Mouse (Mus musculus) heart, embryonic 14.5 days (tissue): ENCODE measurements at regions not wholly inside any gene's neighbourhood (a gene's known extent, or its start where the extent isn't known, plus 50 kb on each side); places are given as distances from the start of the nearest gene placed in this dataset.

Experiments
- ATAC-seq: fragments of 200-750 bp; cut with Nextera tagmentation; 2 replicates; pipeline ENCODE4 v1.8.0; 2017; ENCODE audit warnings: low read depth, moderate TSS enrichment; ENCODE audit not compliant: insufficient number of reproducible peaks, insufficient read depth, low FRiP score
- H3K27ac ChIP-seq, 2 experiments: fragments of 200-500 bp in 1 of 2; fragments of 300-500 bp in 1 of 2; sonication (generic) in 1 of 2; replicated peaks in 1 of 2; 2 replicates each; pipeline ENCODE4 v1.5.1; 2012 to 2014; ENCODE audit warnings: low read depth in 2 of 2, low read length in 2 of 2, control low read depth in 1 of 2, mild to moderate bottlenecking in 1 of 2, mixed read lengths in 1 of 2; ENCODE audit not compliant: control insufficient read depth in 1 of 2, insufficient read depth in 1 of 2
- H3K27me3 ChIP-seq: fragments of 300-500 bp; sonication (generic); 2 replicates; pipeline ENCODE4 v1.6.1; 2014; ENCODE audit warnings: mild to moderate bottlenecking, low read length, control low read depth; ENCODE audit not compliant: control insufficient read depth, insufficient read depth
- H3K36me3 ChIP-seq: fragments of 300-500 bp; sonication (generic); 2 replicates; pipeline ENCODE4 v1.6.1; 2014; ENCODE audit warnings: mild to moderate bottlenecking, control low read depth, low read length, mixed read lengths; ENCODE audit not compliant: control insufficient read depth, insufficient read depth
- H3K4me1 ChIP-seq, 2 experiments: fragments of 200-500 bp in 1 of 2; fragments of 300-500 bp in 1 of 2; sonication (generic) in 1 of 2; 2 replicates each; pipeline ENCODE4 v1.6.1; 2012 to 2014; ENCODE audit warnings: low read length in 2 of 2, control low read depth in 1 of 2, mixed read lengths in 1 of 2; ENCODE audit not compliant: control insufficient read depth in 2 of 2, insufficient read depth in 2 of 2
- H3K4me2 ChIP-seq: fragments of 300-500 bp; sonication (generic); 2 replicates; pipeline ENCODE4 v1.6.1; 2014; ENCODE audit warnings: mild to moderate bottlenecking, low read length
- H3K4me3 ChIP-seq, 2 experiments: fragments of 200-500 bp in 1 of 2; fragments of 300-500 bp in 1 of 2; sonication (generic) in 1 of 2; 2 replicates each; pipeline ENCODE4 v1.5.1; 2012 to 2014; ENCODE audit warnings: low read length in 2 of 2, mild to moderate bottlenecking in 2 of 2, control low read depth in 1 of 2, low read depth in 1 of 2, moderate library complexity in 1 of 2; ENCODE audit not compliant: control insufficient read depth in 1 of 2, insufficient read depth in 1 of 2
- H3K9ac ChIP-seq: fragments of 300-500 bp; sonication (generic); 2 replicates; pipeline ENCODE4 v1.6.1; 2014; ENCODE audit warnings: mild to moderate bottlenecking, low read length
- H3K9me3 ChIP-seq: fragments of 300-500 bp; sonication (generic); 2 replicates; pipeline ENCODE4 v1.6.1; 2016; ENCODE audit warnings: low read length, control low read depth; ENCODE audit not compliant: control insufficient read depth
- WGBS: fragments of 180-500 bp; shearing (Covaris S2); extraction: QIAGEN DNeasy Blood & Tissue Kit; methylation state at CpG from one replicate; pipeline ENCODE4 v1.1.7; 2014; 5-methylcytosine and 5-hydroxymethylcytosine counted together

DNA sequence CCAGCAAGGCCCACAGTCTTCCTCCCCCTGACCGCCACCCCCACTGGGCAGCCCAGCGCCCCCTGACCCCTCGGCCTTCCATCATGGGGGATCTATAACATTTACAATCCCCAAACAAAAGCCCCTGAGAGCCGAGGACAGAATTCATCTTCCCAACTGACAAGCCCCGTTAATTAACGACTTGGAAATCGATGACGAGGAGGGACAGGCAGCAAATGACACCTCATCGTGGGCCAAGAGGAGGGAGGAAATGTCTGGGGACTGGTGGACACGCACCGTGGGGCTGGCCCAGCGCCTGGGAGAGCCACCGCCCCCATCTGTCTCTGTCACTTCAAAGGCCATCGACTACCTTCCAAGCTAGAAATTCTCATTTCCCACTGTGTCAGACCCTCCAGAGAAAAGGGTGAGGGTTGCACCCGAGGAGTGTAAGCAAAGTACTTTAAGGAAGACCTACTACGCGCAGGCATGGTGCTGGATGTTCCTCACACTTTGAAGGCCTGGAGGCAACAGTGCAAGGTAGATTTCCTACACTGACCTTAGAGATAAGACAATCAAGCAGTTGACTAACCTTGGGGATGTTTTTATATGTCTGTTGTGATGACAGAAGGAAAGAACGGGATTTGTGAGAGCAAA lies 146.4 kb downstream of the Mrm1 start:
- Histone ChIP-seq H3K4me1 (no peaks in the 10 kb centered on the region), H3K9ac (no peak overlapping the region), H3K27me3 (0 out of 2 replicates have a peak, but pooled peaks cover 9% of the 10 kb centered on the region), H3K27ac (no peak overlapping the region), H3K9me3 (no peaks in the 10 kb centered on the region), H3K4me2 (no peak overlapping the region), H3K36me3 (no peaks in the 10 kb centered on the region), H3K4me3 (no peak overlapping the region)
- 70% methylated on average over 18 of the region's 18 CpGs for WGBS
- no peak for ATAC-seq

GRCm38 (mm10) chr11:84671585-84671984 lies 146.2 kb upstream of the Lhx1 start:
- Histone ChIP-seq H3K9ac (no peak overlapping the region), H3K4me1 (no peaks in the 10 kb centered on the region), H3K9me3 (no peaks in the 10 kb centered on the region), H3K36me3 (no peaks in the 10 kb centered on the region), H3K27ac (no peak overlapping the region), H3K4me2 (no peak overlapping the region), H3K4me3 (no peak overlapping the region), H3K27me3 (0 out of 2 replicates have a peak, but pooled peaks cover 3% of the 10 kb centered on the region)
- 77% methylated on average over 6 of the region's 6 CpGs for WGBS
- ATAC-seq, result no peak

- Histone ChIP-seq H3K27me3 (no peaks in the 10 kb centered on the region), H3K9ac (no peak overlapping the region), H3K4me1 (no peaks in the 10 kb centered on the region), H3K36me3 (no peaks in the 10 kb centered on the region), H3K4me3 (no peak overlapping the region), H3K9me3 (no peaks in the 10 kb centered on the region), H3K4me2 (no peak overlapping the region), H3K27ac (no peak overlapping the region)
- 63% methylated on average over 4 of the region's 4 CpGs for WGBS
- ATAC-seq, result no peak
These were observed 142.4 kb upstream of the Lhx1 start for GRCm38 (mm10) chr11:84667711-84668110.

DNA sequence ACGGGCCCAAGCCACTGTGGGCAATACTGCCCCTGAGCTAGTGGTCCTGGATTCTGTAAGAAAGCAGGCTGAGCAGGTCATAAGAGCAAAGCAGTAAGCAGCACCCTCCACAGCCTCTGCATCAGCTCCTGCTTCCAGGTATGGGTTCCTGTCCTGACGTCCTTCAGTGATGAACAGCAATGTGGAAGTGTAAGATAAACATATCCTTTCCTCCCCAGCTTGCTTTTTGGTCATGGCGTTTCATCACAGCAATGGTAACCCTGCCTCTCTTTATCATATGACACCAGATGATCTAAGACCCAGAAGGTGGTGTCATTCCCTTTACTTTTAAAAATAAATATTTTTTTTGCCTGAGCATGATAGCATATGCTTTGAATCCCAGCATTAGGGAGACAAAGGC lies 138.9 kb upstream of the Lhx1 start:
- Histone ChIP-seq H3K9ac (no peak overlapping the region), H3K27me3 (no peaks in the 10 kb centered on the region), H3K4me2 (no peak overlapping the region), H3K27ac (no peak overlapping the region), H3K4me1 (no peaks in the 10 kb centered on the region), H3K9me3 (no peaks in the 10 kb centered on the region), H3K36me3 (no peaks in the 10 kb centered on the region), H3K4me3 (no peak overlapping the region)
- WGBS, result 54% methylated on average over 3 of the region's 3 CpGs
- ATAC-seq, result no peak

GRCm38 (mm10) chr11:84661981-84662380 lies 136.6 kb upstream of the Lhx1 start:
- Histone ChIP-seq H3K4me3 (no peak overlapping the region), H3K4me1 (no peaks in the 10 kb centered on the region), H3K9ac (no peak overlapping the region), H3K9me3 (no peaks in the 10 kb centered on the region), H3K36me3 (no peaks in the 10 kb centered on the region), H3K27me3 (no peaks in the 10 kb centered on the region), H3K4me2 (no peak overlapping the region), H3K27ac (no peak overlapping the region)
- 10% methylated on average over 7 of the region's 7 CpGs for WGBS
- no peak for ATAC-seq

GRCm38 (mm10) chr11:84660877-84661276 lies 135.5 kb upstream of the Lhx1 start:
- Histone ChIP-seq H3K4me1 (no peaks in the 10 kb centered on the region), H3K27ac (no peak overlapping the region), H3K9ac (no peak overlapping the region), H3K4me2 (no peak overlapping the region), H3K4me3 (no peak overlapping the region), H3K9me3 (no peaks in the 10 kb centered on the region), H3K27me3 (no peaks in the 10 kb centered on the region), H3K36me3 (no peaks in the 10 kb centered on the region)
- WGBS, result 36% methylated on average over 8 of the region's 8 CpGs
- no peak for ATAC-seq

- no peaks in the 10 kb centered on the region for H3K36me3 ChIP-seq
- H3K27ac ChIP-seq, result no peak overlapping the region
- no peak overlapping the region for H3K9ac ChIP-seq
- H3K4me3 ChIP-seq, result no peak overlapping the region
- H3K4me2 ChIP-seq, result no peak overlapping the region
- WGBS, result 73% methylated on average over 7 of the region's 7 CpGs
- ATAC-seq, result no peak
- H3K27me3 ChIP-seq, result no peaks in the 10 kb centered on the region
- no peaks in the 10 kb centered on the region for H3K9me3 ChIP-seq
- H3K4me1 ChIP-seq, result no peaks in the 10 kb centered on the region
These were observed 134.1 kb upstream of the Lhx1 start for GRCm38 (mm10) chr11:84659370-84659937.

- H3K36me3 ChIP-seq, result no peaks in the 10 kb centered on the region
- ATAC-seq, result no peak
- H3K27me3 ChIP-seq, result peaks cover 13% of the 10 kb centered on the region; the same call in 1 of the 2 replicates
- H3K4me3 ChIP-seq, result no peak overlapping the region
- no peak overlapping the region for H3K9ac ChIP-seq
- H3K4me1 ChIP-seq, result no peaks in the 10 kb centered on the region
- H3K9me3 ChIP-seq, result no peaks in the 10 kb centered on the region
- H3K27ac ChIP-seq, result no peak overlapping the region
- WGBS, result 43% methylated on average over 8 of the region's 8 CpGs
- no peak overlapping the region for H3K4me2 ChIP-seq
These were observed 128.1 kb upstream of the Lhx1 start for GRCm38 (mm10) chr11:84653481-84653880.
